Mouse (Mus musculus) gastrocnemius, postnatal 14 days (tissue): ENCODE measurements around the gene Atp6v0c. TPM values are rescaled to one million over a fixed set of nuclear protein-coding genes. Genes with fewer than 3 reads are reported as not detected.

Experiments used
- DNase-seq: peaks from one replicate; pipeline ENCODE4 v3.0.0; 2021; ENCODE audit warnings: mixed read lengths
- intact Hi-C: fragments of 180-260 bp; cut with DNase I; formaldehyde crosslinking; loops from one replicate; pipeline ENCODE4 v1.15.1; 2025; ENCODE audit warnings: low total_unique reads
- long read RNA-seq, 2 experiments: library from polyadenylated mRNA; stranded (forward); transcript quantifications; one replicate each; pipeline ENCODE4 v2.0.0; 2021
- total RNA-seq, 2 experiments: library from RNA; stranded (reverse); gene quantifications; 2 replicates each; pipeline ENCODE4 v1.2.3; 2021

Gene Atp6v0c
- total RNA-seq, result 100 to 1,000 TPM; 167 to 178 TPM
- long read RNA-seq, experiment 1, transcript Atp6v0c-201 (3 exons, 1,183 nt), result major isoform, 204 of 216 reads
- long read RNA-seq, experiment 1, partial matches to known transcripts, result 2 of 216 reads
- long read RNA-seq, experiment 1, other reads (novel, unspliced or antisense), result 4 of 216 reads
- long read RNA-seq, experiment 2, transcript Atp6v0c-201 (3 exons, 1,183 nt), result major isoform, 198 of 206 reads
- long read RNA-seq, experiment 2, partial matches to known transcripts, result 0 of 206 reads
- long read RNA-seq, experiment 2, other reads (novel, unspliced or antisense), result 4 of 206 reads

- intact Hi-C loops, result loop anchor here (5.0 to 10.0 kb wide), 2 partner anchors 135 to 218 kb away; no protein-coding TSS in a partner anchor
Measured at GRCm38 (mm10) chr17:24169317-24170065, at the start of gene Atp6v0c. TSS of gene Atp6v0c (minus strand) at chr17:24169702.

GRCm38 (mm10) chr17:24216836-24217235, 47.3 kb upstream of the Atp6v0c start:
- intact Hi-C loops, result no loop called here
- no peak for DNase-seq

More at GRCm38 (mm10) chr17:24169317-24170065, at the start of gene Atp6v0c:
- DNase-seq, result peak; percentile 96

- DNase-seq, result no peak
- intact Hi-C loops, result no loop called here
Measured at GRCm38 (mm10) chr17:24213186-24213585, 43.7 kb upstream of the Atp6v0c start.

- intact Hi-C loops, result no loop called here
- DNase-seq, result no peak
Measured at GRCm38 (mm10) chr17:24212441-24213018, 43.0 kb upstream of the Atp6v0c start.

GRCm38 (mm10) chr17:24211631-24212440, 42.3 kb upstream of the Atp6v0c start:
- peak; percentile 46 for DNase-seq
- intact Hi-C loops, result no loop called here

- intact Hi-C loops, result no loop called here
Measured at GRCm38 (mm10) chr17:24210591-24210990, 41.1 kb upstream of the Atp6v0c start.

GRCm38 (mm10) chr17:24209916-24210240, 40.4 kb upstream of the Atp6v0c start:
- no peak for DNase-seq
- intact Hi-C loops, result no loop called here

More at GRCm38 (mm10) chr17:24210591-24210990, 41.1 kb upstream of the Atp6v0c start:
- no peak for DNase-seq

- intact Hi-C loops, result no loop called here
Measured at GRCm38 (mm10) chr17:24209043-24209915, 39.8 kb upstream of the Atp6v0c start, which contains the start of gene Ntn3. TSS of gene Ntn3 (minus strand) at chr17:24209531.

GRCm38 (mm10) chr17:24208641-24209042, 39.1 kb upstream of the Atp6v0c start:
- intact Hi-C loops, result no loop called here
- peak; percentile 28 for DNase-seq

More at GRCm38 (mm10) chr17:24209043-24209915, 39.8 kb upstream of the Atp6v0c start, which contains the start of gene Ntn3:
- DNase-seq, result peak; percentile 49

GRCm38 (mm10) chr17:24207768-24208640, 38.5 kb upstream of the Atp6v0c start:
- intact Hi-C loops, result no loop called here
- no peak for DNase-seq

GRCm38 (mm10) chr17:24206451-24207351, 37.2 kb upstream of the Atp6v0c start:
- intact Hi-C loops, result no loop called here
- peak; percentile 55 for DNase-seq

- intact Hi-C loops, result no loop called here
- DNase-seq, result peak; percentile 56
Measured at GRCm38 (mm10) chr17:24205908-24206361, 36.4 kb upstream of the Atp6v0c start.

- peak; percentile 92 for DNase-seq
- intact Hi-C loops, result no loop called here
Measured at GRCm38 (mm10) chr17:24205284-24205888, 35.9 kb upstream of the Atp6v0c start, which contains the start of gene Tbc1d24. TSS of gene Tbc1d24 (minus strand) at chr17:24205562.

- DNase-seq, result no peak
- intact Hi-C loops, result no loop called here
Measured at GRCm38 (mm10) chr17:24204846-24205245, 35.3 kb upstream of the Atp6v0c start.

- DNase-seq, result no peak
- intact Hi-C loops, result no loop called here
Measured at GRCm38 (mm10) chr17:24203611-24204534, 34.4 kb upstream of the Atp6v0c start.
